Mouse (Mus musculus) C2C12 (cell line): ENCODE measurements around the gene Chl1. TPM values are rescaled to one million over a fixed set of nuclear protein-coding genes. Genes with fewer than 3 reads are reported as not detected.

ENCODE experiments used
- H3K27me3 ChIP-seq: one replicate; pipeline ENCODE4 v1.6.1; 2011; ENCODE audit not compliant: control insufficient read depth, insufficient read depth, insufficient read length
- H3K36me3 ChIP-seq: one replicate; pipeline ENCODE4 v1.6.1; 2011; ENCODE audit not compliant: control insufficient read depth, insufficient read depth
- H3K4me3 ChIP-seq: one replicate; pipeline ENCODE4 v1.5.1; 2011; ENCODE audit warnings: mild to moderate bottlenecking, control low read depth; ENCODE audit not compliant: poor library complexity, insufficient read depth, severe bottlenecking
- H3K79me2 ChIP-seq: one replicate; pipeline ENCODE4 v1.6.1; 2011; ENCODE audit not compliant: control insufficient read depth, insufficient read depth
- H3K79me3 ChIP-seq: one replicate; pipeline ENCODE4 v1.6.1; 2011; ENCODE audit warnings: low read depth, control low read depth
- H3ac ChIP-seq: one replicate; pipeline ENCODE3; 2011; ENCODE audit warnings: low read depth; ENCODE audit not compliant: control insufficient read depth, insufficient read length
- CEBPB ChIP-seq: IDR thresholded peaks from one replicate; pipeline ENCODE4 v1.6.1; 2011; ENCODE audit warnings: low read depth, mild to moderate bottlenecking, control low read depth, moderate library complexity
- CTCF ChIP-seq: IDR thresholded peaks from one replicate; pipeline ENCODE4 v1.5.1; 2011; ENCODE audit not compliant: control insufficient read depth, insufficient read depth, insufficient read length
- FOSL1 ChIP-seq: IDR thresholded peaks from one replicate; pipeline ENCODE4 v1.8.0; 2011; ENCODE audit warnings: mild to moderate bottlenecking, low read length; ENCODE audit not compliant: poor library complexity, insufficient read depth, severe bottlenecking
- MAX ChIP-seq: IDR thresholded peaks from one replicate; pipeline ENCODE4 v1.6.1; 2011; ENCODE audit warnings: mild to moderate bottlenecking, control low read depth
- MYOD1 ChIP-seq: IDR thresholded peaks from one replicate; pipeline ENCODE4 v1.6.1; 2011; ENCODE audit warnings: low read depth; ENCODE audit not compliant: control insufficient read depth, insufficient read length
- MYOG ChIP-seq: IDR thresholded peaks from one replicate; pipeline ENCODE4 v1.6.1; 2011; ENCODE audit not compliant: control insufficient read depth, insufficient read length; ENCODE audit errors: extremely low read depth
- USF1 ChIP-seq: IDR thresholded peaks from one replicate; pipeline ENCODE4 v1.6.1; 2011; ENCODE audit warnings: low read depth, mild to moderate bottlenecking, control low read depth, moderate library complexity
- polyA plus RNA-seq: library from polyadenylated mRNA; unstranded; fragments of >200 nt; fragmentation: generic; extraction: Trizol; gene quantifications from one replicate; pipeline ENCODE4 v1.2.1, GENCODE M21; 2012; ENCODE audit warnings: missing spikeins

Gene Chl1
- polyA plus RNA-seq, 1 experiment = not detected

DNA sequence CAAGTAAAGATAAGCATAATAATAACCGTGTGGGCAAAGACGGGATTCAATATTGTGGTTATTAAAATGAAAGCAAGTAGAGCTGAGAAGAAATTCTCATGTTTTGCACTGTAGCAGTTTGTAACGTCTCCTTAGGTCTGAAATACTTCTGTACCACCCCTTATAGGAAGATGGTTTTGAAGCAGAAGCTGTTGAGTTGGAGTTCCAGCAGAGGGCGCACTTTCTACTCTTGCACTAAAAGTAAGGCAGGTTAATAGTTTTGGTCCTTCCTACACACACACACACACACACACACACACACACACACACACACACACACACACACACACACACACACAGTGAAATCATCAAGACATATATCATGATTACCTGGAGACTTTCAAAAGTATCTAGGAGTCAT, 235.7 kb downstream of the Chl1 start:
- Histone ChIP-seq H3K79me3 (no peaks in the 10 kb centered on the region), H3ac (no peak overlapping the region), H3K27me3 (no peaks in the 10 kb centered on the region), H3K79me2 (no peaks in the 10 kb centered on the region), H3K4me3 (no peak overlapping the region), H3K36me3 (no peaks in the 10 kb centered on the region)
- no peak for TF ChIP-seq CTCF
- TF ChIP-seq MAX = no peak
- no peak for TF ChIP-seq FOSL1
- no peak for TF ChIP-seq CEBPB
- no peak for TF ChIP-seq MYOD1
- TF ChIP-seq MYOG = no peak
- no peak for TF ChIP-seq USF1

DNA sequence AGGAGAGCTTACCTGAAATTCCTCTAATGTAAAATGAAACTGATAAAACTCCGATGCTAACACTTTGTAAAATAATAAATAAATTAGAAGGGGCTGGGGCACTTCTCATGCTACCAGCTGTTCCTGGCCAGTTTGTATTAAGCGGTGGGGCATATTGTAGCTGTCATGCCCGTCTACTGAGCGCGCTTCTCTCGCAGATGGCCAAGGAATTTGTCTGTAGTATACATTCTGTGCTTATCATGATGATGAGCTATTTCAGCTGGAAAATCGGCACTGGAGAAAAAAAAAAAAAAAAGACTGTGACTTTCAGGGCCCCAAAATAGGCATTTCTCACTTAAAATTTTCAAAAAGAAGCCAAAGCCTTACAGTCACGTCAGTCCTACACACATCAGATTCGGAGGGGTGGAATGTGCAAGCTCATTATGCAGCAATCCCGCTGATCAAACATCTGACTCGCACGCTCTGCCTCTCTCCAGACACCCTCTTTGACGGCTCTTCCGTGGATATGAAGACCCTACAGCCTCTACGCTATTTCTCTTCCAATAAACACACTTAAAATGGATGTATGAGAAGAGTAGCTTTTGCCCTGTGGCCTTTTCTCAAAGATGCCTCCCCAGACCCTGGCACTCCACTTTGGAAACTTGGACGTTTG, 238.9 kb downstream of the Chl1 start:
- H3K36me3 ChIP-seq = no peaks in the 10 kb centered on the region
- TF ChIP-seq USF1 (no peak), CEBPB (no peak), MAX (no peak), FOSL1 (no peak), MYOD1 (no peak), MYOG (no peak), CTCF (no peak)
- H3K4me3 ChIP-seq = no peak overlapping the region
- no peaks in the 10 kb centered on the region for H3K79me3 ChIP-seq
- H3K79me2 ChIP-seq = no peaks in the 10 kb centered on the region
- H3K27me3 ChIP-seq = no peaks in the 10 kb centered on the region
- H3ac ChIP-seq = no peak overlapping the region

DNA sequence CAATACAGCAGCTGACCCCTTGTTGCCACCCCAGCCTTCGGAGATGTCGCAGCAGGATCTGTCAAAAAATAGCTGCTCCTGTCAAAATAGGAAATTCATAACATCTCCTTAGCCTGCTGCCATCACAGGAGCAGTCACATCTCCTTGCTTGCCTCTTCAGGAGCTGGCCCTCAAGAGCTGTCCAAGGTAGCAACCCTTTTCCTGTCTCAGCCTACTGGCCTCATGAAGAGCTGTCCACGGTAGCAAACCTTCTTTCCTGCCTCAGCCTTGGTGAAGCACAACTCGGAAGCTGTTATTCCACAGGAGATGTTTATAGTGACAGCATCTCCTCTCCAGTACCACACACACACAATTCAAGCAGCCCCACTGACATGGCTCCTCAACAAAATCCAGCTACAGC, 243.5 kb downstream of the Chl1 start:
- H3K79me2 ChIP-seq = no peaks in the 10 kb centered on the region
- no peaks in the 10 kb centered on the region for H3K79me3 ChIP-seq
- no peaks in the 10 kb centered on the region for H3K36me3 ChIP-seq
- no peak overlapping the region for H3K4me3 ChIP-seq
- no peak for TF ChIP-seq MYOG
- H3ac ChIP-seq = no peak overlapping the region
- H3K27me3 ChIP-seq = no peaks in the 10 kb centered on the region

DNA sequence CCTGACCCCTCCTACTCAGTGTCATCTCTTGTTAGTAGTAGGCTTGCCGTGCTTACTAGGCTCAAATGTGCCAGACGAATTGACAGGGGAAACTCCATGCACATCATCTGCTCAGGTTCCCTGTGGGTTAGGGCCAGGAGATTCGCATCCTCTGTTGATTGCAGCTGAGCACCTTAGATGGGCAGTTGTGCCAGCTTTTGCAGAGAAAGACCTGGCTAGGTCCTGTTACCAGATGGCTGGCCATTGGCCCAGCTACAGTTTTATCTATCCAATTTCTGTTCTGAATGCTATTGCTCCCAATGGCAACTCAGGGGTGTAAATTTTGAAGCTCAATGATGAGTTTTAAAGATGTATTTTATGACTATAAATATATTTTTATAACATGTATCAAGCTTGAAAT, 256.4 kb downstream of the Chl1 start:
- no peak overlapping the region for H3K4me3 ChIP-seq
- no peaks in the 10 kb centered on the region for H3K27me3 ChIP-seq
- no peak overlapping the region for H3ac ChIP-seq
- TF ChIP-seq USF1 (no peak), CTCF (no peak), MYOG (no peak), CEBPB (no peak), MAX (no peak), MYOD1 (no peak), FOSL1 (no peak)
- no peaks in the 10 kb centered on the region for H3K36me3 ChIP-seq
- H3K79me3 ChIP-seq = no peaks in the 10 kb centered on the region
- no peaks in the 10 kb centered on the region for H3K79me2 ChIP-seq

DNA sequence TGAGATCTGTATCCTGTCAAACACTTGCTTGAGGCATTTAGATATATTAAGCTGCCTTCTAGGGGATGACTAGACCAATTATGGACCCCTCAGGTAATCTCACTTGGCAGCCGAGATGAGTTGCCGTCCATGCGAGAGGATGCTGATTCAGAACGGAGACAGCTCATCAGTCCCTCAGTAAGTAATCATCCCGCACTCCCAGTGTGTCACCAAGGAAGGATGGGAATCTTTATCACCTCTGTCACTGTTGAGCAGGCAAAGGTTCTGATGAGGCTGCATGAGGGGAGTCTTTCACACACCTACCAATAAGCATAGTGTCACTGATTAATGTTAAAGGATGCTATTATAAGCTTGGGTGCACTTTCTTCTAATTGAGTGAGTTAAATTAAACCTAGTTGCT, 270.7 kb downstream of the Chl1 start:
- no peaks in the 10 kb centered on the region for H3K36me3 ChIP-seq
- no peaks in the 10 kb centered on the region for H3K27me3 ChIP-seq
- no peaks in the 10 kb centered on the region for H3K79me3 ChIP-seq
- no peak overlapping the region for H3ac ChIP-seq
- no peak for TF ChIP-seq MYOD1
- no peak for TF ChIP-seq USF1
- no peak for TF ChIP-seq CEBPB
- TF ChIP-seq MAX = no peak
- TF ChIP-seq MYOG = no peak
- TF ChIP-seq CTCF = no peak
- no peak for TF ChIP-seq FOSL1
- no peak overlapping the region for H3K4me3 ChIP-seq
- no peaks in the 10 kb centered on the region for H3K79me2 ChIP-seq

DNA sequence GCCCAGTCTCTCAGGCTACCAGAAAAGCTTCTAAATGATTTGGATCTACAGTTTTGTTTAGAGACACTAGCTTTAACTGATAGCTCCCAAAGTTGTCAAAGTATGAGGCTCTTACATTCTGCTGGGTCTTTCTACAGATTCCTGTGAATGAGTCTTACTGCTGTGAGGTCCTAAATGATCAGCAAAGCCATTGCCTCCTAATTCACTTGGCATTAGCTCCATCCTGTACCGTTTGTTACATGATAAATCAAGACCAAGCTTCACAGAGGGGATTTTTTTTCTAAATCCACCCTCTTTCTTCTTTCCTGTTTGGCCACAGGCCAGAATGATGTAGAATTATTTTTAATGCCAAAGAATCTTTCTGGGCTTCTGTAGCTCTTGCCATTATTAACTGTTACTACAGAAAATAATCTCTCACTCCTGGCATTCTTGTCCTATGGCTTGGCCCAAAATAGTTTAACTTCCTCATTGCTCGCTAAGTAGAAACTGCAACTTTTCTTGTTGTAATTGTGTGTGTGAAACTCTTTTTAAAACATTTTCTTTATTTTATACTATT, 280.8 kb downstream of the Chl1 start:
- Histone ChIP-seq H3K79me2 (no peaks in the 10 kb centered on the region), H3K27me3 (no peaks in the 10 kb centered on the region), H3K79me3 (no peaks in the 10 kb centered on the region), H3ac (no peak overlapping the region), H3K4me3 (no peak overlapping the region), H3K36me3 (no peaks in the 10 kb centered on the region)
- TF ChIP-seq USF1 = no peak
- TF ChIP-seq MAX = no peak
- no peak for TF ChIP-seq CEBPB
- no peak for TF ChIP-seq MYOD1
